Mouse (Mus musculus) E14TG2a.4 (cell line): ENCODE measurements at regions not wholly inside any gene's neighbourhood (a gene's known extent, or its start where the extent isn't known, plus 50 kb on each side); places are given as distances from the start of the nearest gene placed in this dataset.

ENCODE experiments used
- H3K27me3 ChIP-seq: 2 replicates; pipeline ENCODE4 v1.6.1; 2014; ENCODE audit warnings: low read length, control low read depth; ENCODE audit not compliant: insufficient read depth
- H3K36me3 ChIP-seq: 2 replicates; pipeline ENCODE4 v1.6.1; 2014; ENCODE audit warnings: low read length, control low read depth; ENCODE audit not compliant: insufficient read depth
- H3K4me1 ChIP-seq: replicated peaks from 2 replicates; pipeline ENCODE4 v1.6.1; 2014; ENCODE audit warnings: low read depth, low read length, control low read depth
- H3K4me3 ChIP-seq: replicated peaks from 2 replicates; pipeline ENCODE4 v1.5.1; 2014; ENCODE audit warnings: mild to moderate bottlenecking, low read length
- H3K9me3 ChIP-seq: 2 replicates; pipeline ENCODE4 v1.6.1; 2014; ENCODE audit warnings: low read length, control low read depth
- CTCF ChIP-seq: conservative IDR thresholded peaks from 2 replicates; pipeline ENCODE4 v1.5.1; 2014; ENCODE audit warnings: low read length
- NANOG ChIP-seq: IDR thresholded peaks from 2 replicates; pipeline ENCODE4 v1.6.1; 2014; ENCODE audit warnings: borderline replicate concordance, low read length, mixed read lengths
- POU5F1 ChIP-seq: IDR thresholded peaks from 2 replicates; pipeline ENCODE4 v1.6.1; 2014; ENCODE audit warnings: low read length, borderline replicate concordance

GRCm38 (mm10) chr10:124250004-124250403, 986.2 kb downstream of the Fam19a2 start:
- no peak for TF ChIP-seq CTCF
- no peak for TF ChIP-seq NANOG
- no peak for TF ChIP-seq POU5F1
- Histone ChIP-seq H3K27me3 (no peaks in the 10 kb centered on the region), H3K9me3 (no peaks in the 10 kb centered on the region), H3K4me1 (no peaks in the 10 kb centered on the region), H3K36me3 (no peaks in the 10 kb centered on the region), H3K4me3 (no peak overlapping the region)

GRCm38 (mm10) chr10:124288301-124288995, 1024.7 kb downstream of the Fam19a2 start:
- Histone ChIP-seq H3K27me3 (no peaks in the 10 kb centered on the region), H3K36me3 (no peaks in the 10 kb centered on the region)
- TF ChIP-seq NANOG: no peak
- no peak for TF ChIP-seq POU5F1
- TF ChIP-seq CTCF: no peak

GRCm38 (mm10) chr10:124297198-124297677, 1033.4 kb downstream of the Fam19a2 start:
- H3K4me1 ChIP-seq: no peaks in the 10 kb centered on the region
- H3K4me3 ChIP-seq: no peak overlapping the region
- H3K36me3 ChIP-seq: no peaks in the 10 kb centered on the region
- H3K27me3 ChIP-seq: no peaks in the 10 kb centered on the region
- TF ChIP-seq NANOG (no peak), CTCF (no peak), POU5F1 (no peak)
- peaks cover 28% of the 10 kb centered on the region for H3K9me3 ChIP-seq

More at GRCm38 (mm10) chr10:124288301-124288995, 1024.7 kb downstream of the Fam19a2 start:
- no peak overlapping the region for H3K4me3 ChIP-seq
- no peaks in the 10 kb centered on the region for H3K9me3 ChIP-seq
- H3K4me1 ChIP-seq: no peaks in the 10 kb centered on the region

- no peak overlapping the region for H3K4me3 ChIP-seq
- peaks cover 88% of the 10 kb centered on the region for H3K9me3 ChIP-seq
- TF ChIP-seq NANOG (no peak), CTCF (no peak), POU5F1 (no peak)
- no peaks in the 10 kb centered on the region for H3K4me1 ChIP-seq
- no peaks in the 10 kb centered on the region for H3K36me3 ChIP-seq
- H3K27me3 ChIP-seq: no peaks in the 10 kb centered on the region
These were observed 1040.9 kb downstream of the Fam19a2 start for GRCm38 (mm10) chr10:124304683-124305082.

GRCm38 (mm10) chr10:124305644-124306043, 1041.8 kb downstream of the Fam19a2 start:
- Histone ChIP-seq H3K36me3 (no peaks in the 10 kb centered on the region), H3K4me3 (no peak overlapping the region), H3K27me3 (no peaks in the 10 kb centered on the region), H3K9me3 (peaks cover 87% of the 10 kb centered on the region), H3K4me1 (no peaks in the 10 kb centered on the region)
- no peak for TF ChIP-seq POU5F1
- TF ChIP-seq CTCF: no peak
- no peak for TF ChIP-seq NANOG

- no peak for TF ChIP-seq NANOG
- TF ChIP-seq CTCF: no peak
- TF ChIP-seq POU5F1: no peak
- Histone ChIP-seq H3K4me3 (no peak overlapping the region), H3K4me1 (no peaks in the 10 kb centered on the region), H3K27me3 (no peaks in the 10 kb centered on the region), H3K9me3 (peaks cover 10% of the 10 kb centered on the region), H3K36me3 (no peaks in the 10 kb centered on the region)
These were observed 1055.0 kb downstream of the Fam19a2 start for GRCm38 (mm10) chr10:124318761-124319160.

GRCm38 (mm10) chr10:124320191-124321110, 1056.7 kb downstream of the Fam19a2 start:
- Histone ChIP-seq H3K27me3 (no peaks in the 10 kb centered on the region), H3K9me3 (peaks cover 9% of the 10 kb centered on the region; the same call in 1 of the 2 replicates), H3K36me3 (no peaks in the 10 kb centered on the region), H3K4me3 (no peak overlapping the region), H3K4me1 (no peaks in the 10 kb centered on the region)
- TF ChIP-seq CTCF: no peak
- no peak for TF ChIP-seq POU5F1
- TF ChIP-seq NANOG: no peak

GRCm38 (mm10) chr10:124332491-124332890, 1056.8 kb downstream of the Slc16a7 start:
- H3K4me3 ChIP-seq: no peak overlapping the region
- no peaks in the 10 kb centered on the region for H3K27me3 ChIP-seq
- H3K4me1 ChIP-seq: no peaks in the 10 kb centered on the region
- H3K9me3 ChIP-seq: no peaks in the 10 kb centered on the region
- no peak for TF ChIP-seq CTCF
- TF ChIP-seq NANOG: no peak
- TF ChIP-seq POU5F1: no peak
- H3K36me3 ChIP-seq: no peaks in the 10 kb centered on the region
